Mouse (Mus musculus) urinary bladder, postnatal 14 days (tissue): ENCODE data around the gene Rbms1.

ENCODE experiments used
- DNase-seq: peaks from one replicate; pipeline ENCODE4 v3.0.0; 2021; ENCODE audit warnings: low spot score

The Rbms1 gene

DNA sequence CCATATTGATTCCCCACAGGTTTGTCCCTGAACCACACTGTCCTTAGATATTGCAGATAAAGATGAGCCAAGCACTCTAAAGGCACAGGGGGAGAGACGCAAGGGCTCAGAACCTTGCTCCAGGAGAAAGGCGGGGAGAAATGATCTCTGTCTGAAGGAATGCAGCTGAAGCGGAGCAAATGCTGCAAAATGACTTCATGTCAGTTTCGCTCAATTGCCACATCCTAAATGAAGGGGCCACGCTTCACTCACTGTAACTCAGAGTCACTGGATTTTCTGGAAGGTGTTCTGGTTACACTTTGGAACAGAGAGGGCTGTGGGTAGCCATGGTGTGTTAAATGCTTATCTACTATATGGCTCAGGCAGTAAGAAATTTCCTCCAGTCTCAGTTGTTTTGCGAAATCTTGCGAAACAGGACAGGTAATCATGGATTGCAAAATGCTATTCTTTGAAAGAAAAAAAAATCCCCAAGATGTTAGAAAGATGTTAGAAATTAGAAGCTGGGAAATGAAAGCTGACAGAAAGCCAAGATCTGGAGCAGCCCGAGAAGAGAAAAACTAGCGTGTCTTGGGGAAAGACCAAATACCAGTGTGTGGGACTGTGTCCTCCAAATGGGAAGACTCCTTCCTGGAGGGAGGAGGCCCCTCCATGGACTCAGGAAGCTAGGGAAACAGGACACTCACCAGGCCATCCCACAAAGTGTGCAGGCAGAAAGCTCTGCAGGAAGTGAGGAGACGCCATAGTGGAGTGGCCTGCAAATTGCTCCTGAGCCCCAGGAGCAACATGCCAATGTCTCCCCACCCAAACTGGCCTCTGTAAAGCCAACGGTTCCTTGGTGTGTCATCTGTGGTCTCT lies 155.4 kb downstream of the Rbms1 start:
- DNase-seq, result no peak

DNA sequence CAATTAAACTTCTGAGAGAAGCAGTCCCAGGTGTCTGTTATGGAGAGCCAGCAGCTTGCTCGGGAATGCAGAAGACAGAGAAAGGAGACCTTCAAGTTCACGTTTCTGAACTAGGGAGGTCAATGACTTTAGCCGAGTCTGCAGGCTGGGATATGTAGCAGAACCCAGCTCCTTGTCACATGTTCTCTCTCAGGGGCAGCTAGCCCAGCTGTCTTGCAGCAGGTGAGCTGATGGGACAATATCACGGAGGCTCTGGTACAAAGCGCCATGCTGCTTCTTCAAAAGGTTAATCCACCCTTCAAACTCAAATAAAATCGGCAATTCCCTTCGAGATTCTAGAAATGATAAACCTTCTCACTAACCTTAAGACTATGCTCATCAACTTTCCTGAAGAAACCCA lies 158.2 kb downstream of the Rbms1 start:
- no peak for DNase-seq

DNA sequence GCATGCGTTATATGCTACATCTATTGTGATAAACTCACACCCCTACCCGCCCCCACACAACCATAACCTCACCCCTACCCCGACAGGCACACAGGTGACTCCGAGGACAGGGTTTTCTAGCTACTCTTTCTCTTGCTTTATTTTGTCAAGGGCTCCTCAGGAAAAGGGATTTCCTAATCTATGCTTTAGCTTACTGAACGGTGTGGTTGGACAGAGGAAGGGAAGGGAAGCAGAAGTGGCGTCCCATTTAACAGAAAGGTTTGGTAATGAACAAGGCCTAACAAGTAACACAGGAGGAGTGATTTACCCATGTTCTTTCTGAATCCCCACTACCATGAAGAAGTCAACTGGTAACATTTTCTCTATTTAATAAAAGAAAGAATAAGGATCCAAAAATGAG lies 159.6 kb downstream of the Rbms1 start:
- no peak for DNase-seq

DNA sequence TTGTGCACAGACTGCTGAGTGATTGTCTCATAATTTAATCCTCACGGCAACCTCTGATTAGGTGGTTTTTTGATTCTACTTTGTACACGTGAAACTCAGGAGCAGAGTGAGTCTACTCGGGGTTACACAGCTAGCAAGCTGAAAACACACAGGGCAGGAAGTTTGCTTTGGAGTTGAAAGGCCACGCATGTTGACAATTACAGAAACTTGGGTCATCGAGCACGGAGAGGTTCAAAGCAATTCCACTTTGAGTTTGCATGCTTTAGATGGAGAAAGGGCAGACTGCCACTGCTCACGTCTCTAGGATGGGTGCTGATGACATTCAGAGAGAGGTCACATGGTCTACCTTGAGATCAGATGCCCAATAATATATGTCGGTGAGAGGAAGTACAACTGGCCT lies 160.2 kb downstream of the Rbms1 start:
- DNase-seq, result no peak

DNA sequence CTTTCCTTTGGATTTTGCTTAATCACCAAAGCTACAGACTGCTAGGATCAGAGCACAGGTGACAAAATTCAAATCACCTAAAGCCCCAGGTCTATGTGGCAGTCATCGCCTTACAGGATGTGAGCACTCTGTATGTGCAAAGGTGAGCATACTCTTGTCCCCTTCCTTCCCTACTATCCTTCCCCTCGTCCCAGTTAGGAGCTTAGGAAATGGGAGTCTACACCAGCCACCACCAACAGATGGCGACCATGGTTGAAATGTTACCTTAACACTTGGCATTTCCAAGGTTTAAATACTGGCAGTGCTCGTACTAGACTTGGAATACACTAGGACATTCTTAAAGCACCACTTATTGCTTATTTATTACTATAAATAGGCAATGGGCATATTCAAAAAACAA lies 160.8 kb downstream of the Rbms1 start:
- DNase-seq, result peak; percentile 43

DNA sequence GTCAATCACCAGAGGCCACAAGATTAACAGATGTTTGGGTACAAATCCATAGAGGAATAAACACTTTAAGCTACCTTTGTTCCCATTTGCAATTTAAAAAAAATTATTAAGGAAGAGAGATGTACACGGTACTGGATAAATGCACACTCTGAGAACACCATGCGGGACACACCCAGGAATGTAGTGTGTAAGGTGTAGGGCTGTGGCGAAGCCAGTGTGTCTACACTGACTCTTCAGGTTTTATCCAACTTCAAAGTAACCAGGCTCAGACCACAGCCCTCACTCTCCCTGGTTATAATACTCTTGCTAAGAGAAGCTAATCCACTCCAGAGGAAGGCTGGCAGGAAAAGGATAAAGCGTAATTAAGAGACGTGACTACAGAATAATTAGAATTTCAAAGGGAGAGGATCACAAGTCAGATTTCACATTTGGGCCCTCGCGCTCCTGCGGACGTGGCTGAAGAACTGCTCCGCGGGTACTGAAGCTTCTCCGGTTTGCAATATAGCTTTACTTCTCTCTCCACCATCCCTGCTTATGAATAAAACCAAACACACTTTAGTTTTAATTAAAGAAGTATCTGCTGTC lies 161.3 kb downstream of the Rbms1 start:
- DNase-seq, result no peak

DNA sequence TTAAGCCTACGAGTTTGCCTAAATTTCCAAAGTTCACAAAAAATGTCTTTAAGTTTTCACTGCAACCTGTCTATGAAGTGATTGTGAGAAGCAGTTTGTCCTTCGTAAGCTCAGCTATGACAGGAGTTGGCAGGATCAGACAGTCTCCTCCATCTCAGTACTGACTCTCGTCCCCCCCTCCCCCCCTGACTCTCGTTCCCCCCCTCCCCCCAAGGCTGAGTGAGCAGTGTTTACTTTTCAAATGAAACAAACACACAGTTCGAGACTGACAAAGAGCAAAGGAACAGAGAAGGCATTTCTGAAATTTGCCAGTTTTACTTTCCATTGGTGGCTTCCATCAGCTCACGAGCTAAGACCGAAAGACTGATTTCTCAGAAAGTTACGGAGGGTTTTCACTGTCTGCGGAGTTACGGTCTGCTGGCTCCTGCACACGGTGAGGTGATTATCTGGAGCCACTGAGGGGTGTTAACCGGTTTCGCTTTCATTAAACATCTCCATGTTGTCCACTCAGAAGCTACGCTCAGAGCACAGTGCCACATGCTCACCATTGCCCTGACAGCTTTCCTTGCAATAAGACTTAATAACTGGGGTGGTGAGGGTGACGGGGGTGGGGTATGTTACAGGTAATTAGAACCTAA lies 162.0 kb downstream of the Rbms1 start:
- DNase-seq, result no peak

DNA sequence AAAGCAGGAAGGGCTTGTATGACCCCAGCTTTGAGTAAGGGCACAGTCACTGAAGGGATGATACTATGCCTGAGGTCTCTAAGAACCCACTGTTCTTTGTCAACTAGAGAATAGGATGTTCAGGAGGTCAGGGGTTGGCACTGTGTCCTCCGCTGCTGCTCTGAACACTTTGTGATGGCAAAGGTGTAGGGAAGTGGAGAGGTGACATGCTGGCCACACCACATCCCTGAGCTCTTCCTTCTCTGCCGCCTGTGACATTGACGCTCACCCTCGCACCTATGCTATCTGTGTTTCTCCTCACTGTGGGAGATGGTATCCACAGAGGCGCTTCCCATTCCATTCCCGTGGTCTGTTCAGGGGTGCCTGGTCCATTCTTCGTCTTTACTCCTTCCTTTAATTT lies 163.2 kb downstream of the Rbms1 start:
- DNase-seq, result no peak

DNA sequence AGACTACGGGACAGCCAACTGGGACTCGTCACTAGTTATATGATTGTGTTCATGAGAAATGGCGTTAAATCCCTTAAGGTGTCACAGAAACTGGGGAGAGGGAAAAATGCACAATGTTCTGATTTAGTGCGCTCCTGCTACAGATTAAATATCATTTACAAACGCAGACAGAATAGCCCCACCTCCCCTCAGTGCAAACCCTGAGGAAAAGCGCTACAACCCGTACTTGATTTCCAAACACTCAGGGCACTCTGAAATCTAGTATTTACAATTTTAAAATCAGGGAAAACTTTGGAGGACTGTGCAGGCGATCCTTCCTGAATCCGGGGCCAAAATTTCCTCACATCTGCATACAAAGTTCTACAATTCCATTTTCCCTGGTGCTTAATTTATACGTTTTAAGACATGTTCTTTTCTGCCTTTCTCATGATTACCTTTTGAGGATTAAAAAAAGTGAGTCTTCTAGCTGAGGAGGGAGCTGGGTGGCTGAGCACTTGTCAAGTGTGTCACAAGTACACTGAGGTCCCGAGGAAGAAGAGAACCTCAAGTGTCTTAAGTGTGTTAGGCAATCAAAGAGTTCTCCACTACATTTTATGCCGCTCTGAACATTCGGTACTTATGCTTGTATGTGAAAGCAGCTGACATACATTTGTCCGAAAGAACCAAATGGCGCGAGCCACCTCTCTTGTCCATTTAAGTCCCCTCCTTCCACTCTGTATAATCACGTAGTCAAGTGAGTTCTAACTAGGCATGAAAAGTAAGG lies 164.0 kb downstream of the Rbms1 start:
- no peak for DNase-seq

DNA sequence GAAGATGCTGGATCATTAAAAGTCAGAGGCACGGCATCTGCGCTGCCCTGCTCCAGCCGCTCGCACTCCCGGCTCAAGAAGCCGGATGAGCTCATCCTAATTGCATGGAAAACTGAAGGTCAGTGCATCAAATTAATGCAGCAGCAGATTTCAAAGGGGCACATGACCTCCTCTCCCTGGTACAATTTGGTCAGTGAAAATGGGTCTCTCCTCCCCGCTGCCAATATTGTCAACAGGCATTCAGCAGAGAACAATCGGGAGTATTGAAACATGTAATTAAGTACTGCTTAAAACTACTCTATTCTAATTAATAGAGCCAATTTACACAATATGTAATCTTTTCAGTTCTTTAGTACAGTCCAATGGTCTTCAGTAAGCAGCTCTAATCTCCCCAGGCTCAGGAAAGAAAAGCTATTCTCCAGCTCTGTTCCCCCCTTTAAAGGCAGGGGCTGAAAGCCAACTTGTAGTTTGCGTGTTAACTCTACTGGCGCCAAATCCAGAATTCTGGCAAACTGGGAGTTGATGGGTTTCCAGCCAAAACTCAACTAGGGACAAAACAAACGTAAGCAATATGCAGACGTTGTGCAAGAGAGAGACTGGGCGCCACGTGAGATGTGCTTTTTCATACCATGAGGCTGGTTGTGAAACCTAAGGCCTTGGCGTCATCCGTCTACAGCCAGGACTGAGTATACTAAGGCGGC lies 165.9 kb downstream of the Rbms1 start:
- peak; percentile 45 for DNase-seq

DNA sequence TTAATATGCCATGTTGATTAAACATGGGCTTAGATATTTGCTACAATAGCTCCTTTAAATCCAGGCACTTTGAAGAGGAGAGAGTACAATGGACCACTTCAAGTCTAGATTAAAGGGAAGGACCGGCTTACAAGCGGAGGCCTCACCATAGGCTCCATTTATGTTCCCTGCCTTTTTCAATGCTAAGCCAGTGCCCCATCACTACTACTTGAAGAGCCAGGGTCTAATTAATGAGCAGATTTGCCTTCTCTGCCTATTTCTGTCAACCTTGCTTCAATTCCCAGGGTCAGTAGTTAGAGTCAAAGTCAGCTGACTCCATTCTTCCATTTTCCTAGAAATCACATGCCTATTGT lies 166.4 kb downstream of the Rbms1 start:
- no peak for DNase-seq

DNA sequence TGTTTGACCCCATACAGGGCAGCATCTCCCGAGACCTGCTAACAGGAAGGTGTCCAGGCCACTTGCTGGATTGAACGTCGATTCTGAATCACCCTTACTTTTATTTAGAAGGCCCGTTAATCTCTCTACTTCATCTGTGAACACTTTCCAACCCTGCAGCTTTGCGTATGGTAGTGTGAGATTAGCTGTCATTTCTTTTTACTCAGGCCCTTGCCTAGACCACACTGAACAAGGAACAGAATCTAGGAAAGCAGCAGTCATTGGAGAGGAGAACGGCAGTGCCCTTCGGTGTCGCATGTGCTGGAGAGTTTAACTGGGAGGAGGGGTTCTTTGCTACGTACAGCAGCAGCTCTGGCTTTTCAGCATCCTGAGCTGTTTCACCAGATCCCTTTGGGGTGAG lies 167.1 kb downstream of the Rbms1 start:
- DNase-seq, result no peak

DNA sequence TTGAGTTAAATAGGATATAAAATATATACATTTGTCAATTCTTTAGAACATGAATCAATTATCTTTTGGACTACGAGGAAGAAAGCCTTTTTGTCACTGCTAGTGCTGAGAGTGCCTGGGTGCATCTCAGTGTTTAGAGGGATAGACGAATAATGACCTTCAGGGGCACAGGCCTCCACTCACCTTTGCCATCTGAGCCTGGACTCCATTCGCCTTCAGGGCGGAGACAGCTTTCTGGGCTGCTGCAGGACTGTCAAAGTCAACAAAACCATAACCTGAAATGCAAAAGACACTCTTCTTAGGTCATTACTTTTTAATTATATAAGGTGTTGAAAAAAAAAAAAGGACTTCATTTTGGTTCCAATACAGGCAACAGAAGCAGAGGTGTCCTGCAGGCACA lies 170.5 kb downstream of the Rbms1 start:
- no peak for DNase-seq

DNA sequence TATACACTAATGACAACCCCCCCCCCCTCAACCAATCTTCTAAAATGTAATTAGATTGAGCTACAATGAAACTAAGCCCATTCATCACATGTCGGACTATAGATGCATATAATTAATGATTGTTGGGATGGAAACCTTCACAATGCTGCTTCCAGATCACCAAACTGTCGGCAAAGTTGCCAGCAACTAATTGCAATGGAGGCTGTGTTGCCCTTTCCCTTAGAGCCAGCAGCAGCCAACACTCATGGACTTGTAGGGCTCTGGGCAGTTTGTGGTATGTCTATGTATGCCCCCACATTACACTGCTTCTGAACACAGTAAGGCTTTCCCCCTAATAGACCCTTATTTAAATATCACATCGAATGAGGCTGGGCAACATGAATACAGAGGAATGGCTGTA lies 173.9 kb downstream of the Rbms1 start:
- DNase-seq, result no peak

DNA sequence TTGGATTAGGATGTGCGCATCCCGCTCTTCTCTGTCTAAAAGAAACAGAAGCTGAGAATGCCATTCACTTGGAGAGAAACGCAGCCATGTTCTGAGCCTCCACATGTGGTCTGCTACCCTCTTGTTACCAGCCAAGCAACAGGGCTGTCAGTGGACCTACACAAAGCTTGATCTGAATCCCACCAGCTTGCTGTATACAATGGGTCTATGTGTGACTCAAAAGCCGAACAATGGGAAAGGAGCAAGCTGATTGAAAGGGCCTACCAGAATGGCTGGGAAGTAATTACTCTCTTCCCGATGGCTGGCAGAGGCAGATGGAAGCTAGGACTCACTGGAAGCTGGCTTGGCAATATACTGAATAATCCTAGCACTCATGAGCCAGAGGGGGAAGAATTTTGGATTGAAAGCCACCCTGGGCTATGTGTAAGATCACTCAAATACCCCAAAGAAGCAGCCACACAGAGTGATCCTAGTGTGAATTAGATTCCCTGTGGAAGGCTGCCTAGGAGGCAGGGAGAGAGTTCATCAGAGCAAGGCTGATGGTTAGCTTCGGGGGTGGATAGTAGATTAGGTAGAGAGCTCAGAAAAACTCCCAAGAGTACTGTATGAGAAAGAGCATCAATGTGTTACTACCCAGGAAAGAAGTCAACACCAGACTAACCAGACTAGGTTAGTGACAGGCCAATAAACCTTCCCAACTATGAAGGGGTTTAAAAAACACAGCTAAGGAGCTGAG lies 174.7 kb downstream of the Rbms1 start:
- no peak for DNase-seq

DNA sequence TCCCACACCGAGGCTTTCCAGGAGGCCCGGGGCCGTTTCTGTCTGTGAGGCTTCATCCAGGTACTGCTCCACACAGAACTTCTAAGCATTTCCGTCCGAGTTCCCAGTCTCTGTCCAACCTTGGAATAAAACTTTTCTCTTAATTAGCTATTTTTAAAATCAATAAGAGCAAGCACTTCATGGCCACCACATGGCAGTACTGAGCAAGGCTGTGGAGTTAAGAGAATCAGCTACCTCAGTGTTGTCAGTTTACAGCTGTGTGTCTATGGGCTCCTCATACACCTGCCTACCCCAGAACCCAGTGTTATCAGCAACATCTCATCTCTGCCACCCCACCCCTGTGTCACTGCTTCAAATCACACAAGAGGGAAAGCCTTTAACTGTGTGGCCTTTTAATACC lies 175.9 kb downstream of the Rbms1 start:
- DNase-seq, result no peak

DNA sequence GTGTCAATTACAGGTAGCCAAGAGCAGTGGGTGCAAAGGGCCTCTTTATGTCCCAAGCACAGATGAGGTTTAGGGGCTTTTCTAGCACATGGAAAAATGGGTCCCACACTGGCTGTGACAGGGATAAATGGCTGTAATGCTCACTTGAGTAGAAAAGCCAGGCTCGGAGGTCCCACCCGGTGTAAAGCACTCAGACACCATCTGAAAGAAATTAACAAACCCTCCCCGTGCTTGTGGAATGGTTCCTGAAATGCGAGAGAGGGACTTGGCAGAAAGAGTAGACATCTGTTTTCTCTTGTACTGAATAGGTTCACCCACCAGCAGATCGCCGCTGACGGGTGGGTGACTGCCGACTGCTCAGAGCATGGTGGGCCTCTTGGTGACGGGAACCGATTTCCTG lies 176.7 kb downstream of the Rbms1 start:
- no peak for DNase-seq

DNA sequence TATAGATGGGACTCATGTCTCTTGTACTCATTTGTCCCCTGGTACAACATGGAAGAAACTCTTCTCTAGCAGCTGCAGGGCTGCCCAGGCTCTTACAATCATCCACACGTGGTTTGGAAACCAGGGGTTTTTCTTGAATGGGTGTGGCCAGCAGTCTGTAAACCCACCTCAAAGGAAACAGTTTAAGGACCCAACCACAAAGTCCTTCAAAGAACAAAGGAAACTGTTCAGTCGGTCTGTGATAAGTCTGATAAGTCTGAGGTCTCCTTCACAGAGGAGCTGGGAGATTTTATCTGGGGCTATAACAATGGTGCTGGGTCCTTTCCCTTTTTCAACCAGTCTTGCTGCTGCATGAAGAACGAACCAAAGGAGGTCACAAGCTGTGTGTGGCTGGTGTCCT lies 188.5 kb downstream of the Rbms1 start:
- DNase-seq, result no peak

DNA sequence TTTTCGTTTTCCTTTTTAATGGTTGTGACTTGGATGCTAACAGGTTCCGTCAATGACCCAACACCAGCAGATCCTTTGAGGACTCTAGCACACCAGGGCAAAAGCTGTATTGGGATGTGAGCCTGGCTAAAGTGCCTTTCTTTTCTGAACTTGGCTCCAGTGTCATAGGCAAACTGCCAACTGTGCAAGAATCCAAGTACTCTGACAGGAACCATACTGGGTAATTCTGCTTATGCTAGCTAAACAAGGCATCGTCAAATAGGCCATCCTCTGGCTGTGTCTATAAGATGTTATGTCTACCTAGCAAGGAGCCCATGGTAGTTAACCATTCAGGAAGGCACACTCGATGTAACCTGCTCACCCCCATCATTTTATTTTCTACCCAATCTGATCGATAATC lies 189.4 kb downstream of the Rbms1 start:
- DNase-seq, result peak; percentile 59

DNA sequence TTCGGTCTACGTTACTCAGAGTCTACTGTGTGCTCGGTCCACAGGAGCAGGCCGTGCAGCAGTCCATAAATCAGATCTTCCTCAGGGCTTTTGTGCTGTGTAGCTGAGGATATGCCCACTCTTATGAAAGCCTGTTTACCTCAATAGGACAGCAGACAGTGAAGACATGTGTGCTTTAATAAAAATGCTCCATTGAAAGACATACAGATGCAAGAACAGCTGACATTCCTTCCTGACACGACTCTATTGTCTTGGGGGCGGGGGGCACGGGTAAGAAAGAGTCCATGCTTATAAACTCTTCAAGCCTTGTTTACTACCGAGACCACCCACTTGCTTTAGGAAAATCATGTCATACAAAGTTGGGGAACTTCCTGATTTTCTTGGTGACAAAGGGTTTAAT lies 196.6 kb downstream of the Rbms1 start:
- DNase-seq, result no peak

DNA sequence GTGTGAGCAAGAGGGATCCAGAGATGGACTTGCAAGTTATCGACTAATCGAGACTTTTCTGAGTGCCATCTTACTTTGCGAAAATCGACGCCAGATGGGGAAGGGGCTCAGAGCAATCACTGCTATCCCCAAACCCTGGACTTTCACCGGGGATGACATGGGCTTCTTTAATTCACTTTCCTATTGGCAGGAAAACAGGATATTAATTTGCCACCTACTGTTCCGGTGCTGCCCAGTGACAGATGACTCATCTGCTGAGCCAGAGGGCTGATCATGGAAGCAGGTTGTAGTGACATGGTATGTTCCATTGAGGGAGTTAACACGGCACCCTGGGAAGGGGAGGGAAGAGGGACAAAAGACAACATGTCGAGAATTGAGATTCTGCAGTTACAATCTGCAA lies 206.8 kb downstream of the Rbms1 start:
- no peak for DNase-seq

DNA sequence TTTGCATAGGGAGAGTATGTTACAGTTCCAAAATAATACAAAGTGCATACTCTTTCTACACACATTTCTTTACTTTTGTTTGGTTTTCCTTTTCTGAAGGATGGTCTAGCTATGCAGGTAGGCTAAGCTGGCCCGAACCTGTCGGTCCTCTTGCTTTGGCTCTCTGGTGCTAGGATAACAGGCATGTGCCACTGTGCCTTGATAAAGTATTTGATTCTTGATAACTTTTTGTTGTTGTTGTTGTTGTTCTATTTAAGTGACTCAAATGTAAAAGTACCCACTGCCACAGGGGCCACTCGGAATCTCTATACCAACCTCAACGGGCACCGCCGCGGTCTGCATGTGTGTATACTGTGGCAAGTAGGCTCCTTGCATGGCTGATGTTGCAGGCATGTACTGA lies 207.9 kb downstream of the Rbms1 start:
- no peak for DNase-seq
